Mouse (Mus musculus) liver, embryonic 13.5 days (tissue): ENCODE measurements around the gene Rnf223. TPM values are rescaled to one million over a fixed set of nuclear protein-coding genes. Genes with fewer than 3 reads are reported as not detected.

Experiments used
- ATAC-seq: fragments of 200-750 bp; cut with Nextera tagmentation; 2 replicates; pipeline ENCODE4 v1.8.0; 2017; ENCODE audit warnings: low read depth, mild to moderate bottlenecking, moderate number of reproducible peaks, moderate library complexity
- DNase-seq: peaks from one replicate; pipeline ENCODE4 v3.0.0; 2022
- H3K27ac ChIP-seq: fragments of 300-500 bp; sonication (generic); 2 replicates; pipeline ENCODE4 v1.5.1; 2015; ENCODE audit warnings: moderate library complexity, mild to moderate bottlenecking, inconsistent platforms
- H3K27me3 ChIP-seq: fragments of 300-500 bp; sonication (generic); 2 replicates; pipeline ENCODE4 v1.6.1; 2015; ENCODE audit warnings: mild to moderate bottlenecking, inconsistent platforms
- H3K36me3 ChIP-seq: fragments of 300-500 bp; sonication (generic); 2 replicates; pipeline ENCODE4 v1.6.1; 2015; ENCODE audit warnings: mild to moderate bottlenecking, inconsistent platforms
- H3K4me1 ChIP-seq: fragments of 300-500 bp; sonication (generic); replicated peaks from 2 replicates; pipeline ENCODE4 v1.6.1; 2015; ENCODE audit warnings: inconsistent platforms
- H3K4me2 ChIP-seq: fragments of 300-500 bp; sonication (generic); 2 replicates; pipeline ENCODE4 v1.6.1; 2015; ENCODE audit warnings: inconsistent platforms, mild to moderate bottlenecking, moderate library complexity
- H3K4me3 ChIP-seq: fragments of 300-500 bp; sonication (generic); replicated peaks from 2 replicates; pipeline ENCODE4 v1.5.1; 2015; ENCODE audit warnings: mild to moderate bottlenecking, inconsistent platforms
- H3K9ac ChIP-seq: fragments of 300-500 bp; sonication (generic); 2 replicates; pipeline ENCODE4 v1.6.1; 2015; ENCODE audit warnings: mild to moderate bottlenecking, inconsistent platforms
- H3K9me3 ChIP-seq: fragments of 300-500 bp; sonication (generic); replicated peaks from 2 replicates; pipeline ENCODE4 v1.6.1; 2016; ENCODE audit warnings: inconsistent platforms
- WGBS: fragments of 180-500 bp; shearing (Covaris S2); methylation state at CpG from one replicate; pipeline ENCODE4 v1.1.7; 2015; ENCODE audit not compliant: insufficient replicate concordance; 5-methylcytosine and 5-hydroxymethylcytosine counted together
- polyA plus RNA-seq: library from polyadenylated mRNA; unstranded; fragments of >200 nt; fragmentation: Nextera tagmentation; extraction: Ambion mirVana; gene quantifications from 2 replicates; pipeline ENCODE4 v1.2.1, GENCODE M21; 2015

Rnf223 gene
- polyA plus RNA-seq, 1 experiment from 2014 or later = 0.06 TPM

DNA sequence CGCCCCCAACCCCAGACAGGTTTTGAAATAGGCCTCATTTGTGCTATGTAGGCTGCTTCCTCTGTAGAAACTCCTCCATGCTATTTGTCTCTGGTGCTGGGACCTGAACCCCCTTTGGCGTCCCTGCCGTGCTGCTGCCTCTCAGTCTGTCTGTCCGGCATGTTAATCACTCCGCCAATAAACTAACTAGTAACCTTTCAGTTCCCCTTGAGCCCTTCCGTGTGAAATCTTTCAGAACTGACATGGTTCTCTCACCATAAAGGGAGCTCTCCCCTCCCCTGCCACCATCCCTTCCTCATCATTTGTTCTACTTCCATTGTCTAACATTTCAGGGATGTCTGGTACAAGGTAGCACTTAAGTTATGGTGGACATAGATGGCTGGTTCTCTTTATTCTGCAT, 30.9 kb upstream of the Rnf223 start:
- Histone ChIP-seq H3K27me3 (no peaks in the 10 kb centered on the region), H3K4me2 (no peak overlapping the region), H3K36me3 (no peaks in the 10 kb centered on the region), H3K4me3 (no peak overlapping the region), H3K4me1 (0 out of 2 replicates have a peak, but pooled peaks cover 3% of the 10 kb centered on the region), H3K27ac (no peak overlapping the region), H3K9ac (no peak overlapping the region), H3K9me3 (no peaks in the 10 kb centered on the region)
- 67% methylated on average over 6 of the region's 6 CpGs for WGBS
- ATAC-seq = no peak
- DNase-seq = no peak

DNA sequence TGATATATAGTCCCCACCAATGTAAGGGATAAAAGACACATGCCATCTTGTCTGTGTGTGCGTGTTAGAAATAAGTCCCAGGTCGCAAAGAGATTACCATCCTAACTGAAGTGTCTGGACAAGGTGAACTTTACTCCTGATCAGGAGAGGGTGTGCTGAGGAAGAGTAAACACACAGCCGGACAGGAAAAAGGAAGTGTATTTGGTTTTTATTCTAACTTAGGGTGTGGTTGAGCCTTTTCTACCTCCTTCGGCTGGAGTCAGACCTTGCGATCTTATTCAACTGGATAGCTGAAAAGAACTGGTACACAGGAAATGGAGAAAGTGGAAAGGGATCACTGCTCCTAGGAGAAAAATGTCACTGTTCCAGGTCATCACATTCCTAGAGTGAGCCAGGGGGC, 29.8 kb upstream of the Rnf223 start:
- no peak for ATAC-seq
- Histone ChIP-seq H3K27ac (no peak overlapping the region), H3K36me3 (no peaks in the 10 kb centered on the region), H3K4me2 (no peak overlapping the region), H3K4me3 (no peak overlapping the region), H3K9me3 (no peaks in the 10 kb centered on the region), H3K27me3 (no peaks in the 10 kb centered on the region), H3K9ac (no peak overlapping the region), H3K4me1 (0 out of 2 replicates have a peak, but pooled peaks cover 3% of the 10 kb centered on the region)
- no peak for DNase-seq
- WGBS = 65% methylated on average over 5 of the region's 5 CpGs

DNA sequence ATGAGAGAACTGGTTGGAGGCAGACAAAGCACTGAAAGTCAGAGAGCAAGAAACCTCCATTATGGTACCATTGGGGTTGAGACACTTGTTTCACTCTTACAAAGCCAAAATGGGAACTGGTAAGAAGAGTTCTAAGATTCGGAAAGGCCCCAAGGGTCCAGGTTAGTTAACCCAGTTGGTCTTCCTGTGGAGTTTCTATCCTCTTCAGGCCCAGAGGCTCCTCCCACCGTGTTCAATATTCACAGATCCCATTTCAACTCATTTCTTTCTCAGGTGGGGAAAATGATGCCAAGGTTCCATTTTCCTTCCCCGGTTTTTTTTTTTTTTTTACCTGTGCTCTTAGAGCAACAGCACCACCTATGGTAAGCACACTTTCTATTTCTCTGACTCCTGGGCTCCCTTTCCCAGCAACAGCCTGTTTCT, 28.8 kb upstream of the Rnf223 start:
- H3K36me3 ChIP-seq = no peaks in the 10 kb centered on the region
- no peak overlapping the region for H3K4me3 ChIP-seq
- H3K27ac ChIP-seq = no peak overlapping the region
- H3K4me2 ChIP-seq = no peak overlapping the region
- H3K4me1 ChIP-seq = 0 out of 2 replicates have a peak, but pooled peaks cover 3% of the 10 kb centered on the region
- no peak for ATAC-seq
- no peaks in the 10 kb centered on the region for H3K27me3 ChIP-seq
- no peak for DNase-seq
- H3K9ac ChIP-seq = no peak overlapping the region
- no peaks in the 10 kb centered on the region for H3K9me3 ChIP-seq
- 43% methylated on average over 3 of the region's 3 CpGs for WGBS

DNA sequence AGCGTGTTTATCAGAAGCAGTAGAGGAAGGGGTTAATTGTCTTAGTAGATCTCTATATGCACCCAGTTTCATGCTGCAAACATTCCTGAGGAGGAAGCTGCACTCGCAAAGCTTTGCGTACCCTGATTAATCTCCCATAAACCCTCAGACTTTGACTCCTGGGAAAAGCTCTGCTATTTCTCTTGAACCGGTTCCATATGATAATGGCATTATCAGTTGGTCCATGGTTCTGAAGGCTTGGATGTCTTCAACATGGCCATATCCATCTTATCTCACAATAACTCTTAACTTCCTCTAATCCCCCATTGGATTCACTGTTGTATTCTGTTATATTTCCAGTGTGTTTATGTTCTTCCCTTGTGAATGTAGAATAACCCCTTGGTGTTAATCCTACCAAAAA, 27.0 kb upstream of the Rnf223 start:
- H3K36me3 ChIP-seq = no peaks in the 10 kb centered on the region
- H3K27ac ChIP-seq = no peak overlapping the region
- WGBS = 55% methylated on average over 4 of the region's 4 CpGs
- H3K4me1 ChIP-seq = 0 out of 2 replicates have a peak, but pooled peaks cover 6% of the 10 kb centered on the region
- no peaks in the 10 kb centered on the region for H3K27me3 ChIP-seq
- H3K4me2 ChIP-seq = no peak overlapping the region
- ATAC-seq = no peak
- no peak overlapping the region for H3K4me3 ChIP-seq
- H3K9ac ChIP-seq = no peak overlapping the region
- DNase-seq = no peak
- H3K9me3 ChIP-seq = no peaks in the 10 kb centered on the region

DNA sequence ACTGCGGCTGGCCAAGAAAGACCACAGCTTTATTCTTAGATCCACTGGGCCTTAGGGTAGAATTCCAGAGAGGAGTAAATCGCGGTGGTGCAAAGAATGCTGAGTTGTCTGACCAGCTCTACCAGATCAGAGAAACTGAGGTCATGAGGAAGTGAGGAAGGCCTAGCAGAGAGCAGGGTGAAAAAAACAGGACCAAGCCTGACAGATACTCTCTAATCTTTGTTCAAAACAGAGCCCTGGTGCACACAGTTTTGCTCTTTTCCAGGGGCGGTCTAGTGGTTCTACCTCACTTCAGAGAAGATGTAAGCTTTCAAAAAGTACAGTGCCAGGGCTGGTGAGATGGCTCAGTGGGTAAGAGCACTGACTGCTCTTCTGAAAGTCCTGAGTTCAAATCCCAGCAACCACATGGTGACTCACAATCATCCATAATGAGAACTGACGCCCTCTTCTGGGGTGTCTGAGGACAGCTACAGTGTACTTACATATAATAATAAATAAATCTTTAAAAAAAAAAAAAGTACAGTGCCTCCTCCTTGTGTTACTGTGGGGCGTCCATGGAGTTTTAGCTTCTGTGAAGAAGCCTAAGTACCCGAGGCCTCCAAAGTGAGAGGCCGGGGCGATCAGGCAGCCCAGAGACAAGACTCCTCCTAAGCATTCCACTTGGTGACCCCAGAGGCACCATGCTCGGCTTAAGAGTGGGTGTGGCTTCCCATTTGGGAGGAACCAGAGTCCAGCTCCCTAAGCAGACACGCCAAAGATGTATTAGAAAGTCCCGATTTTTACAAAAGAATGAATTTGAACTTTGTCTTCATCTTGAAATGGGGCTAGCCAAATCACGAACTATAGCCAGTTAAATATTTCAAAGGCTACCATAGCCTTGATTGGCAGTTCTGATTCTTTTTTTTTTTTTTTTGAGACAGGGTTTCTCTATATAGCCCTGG, 21.4 kb upstream of the Rnf223 start:
- peak overlapping the region; percentile 74 for H3K4me2 ChIP-seq
- H3K36me3 ChIP-seq = peaks cover 7% of the 10 kb centered on the region; the same call in 1 of the 2 replicates
- H3K27me3 ChIP-seq = no peaks in the 10 kb centered on the region
- H3K9ac ChIP-seq = peak overlapping the region; percentile 76
- WGBS = 19% methylated on average over 12 of the region's 13 CpGs
- DNase-seq = peak; percentile 58
- ATAC-seq = peak; percentile 32; the same call in 1 of the 2 replicates
- H3K27ac ChIP-seq = peak overlapping the region; percentile 75
- H3K9me3 ChIP-seq = no peaks in the 10 kb centered on the region
- peak overlapping the region; percentile 77 for H3K4me3 ChIP-seq
- peaks cover 37% of the 10 kb centered on the region for H3K4me1 ChIP-seq

DNA sequence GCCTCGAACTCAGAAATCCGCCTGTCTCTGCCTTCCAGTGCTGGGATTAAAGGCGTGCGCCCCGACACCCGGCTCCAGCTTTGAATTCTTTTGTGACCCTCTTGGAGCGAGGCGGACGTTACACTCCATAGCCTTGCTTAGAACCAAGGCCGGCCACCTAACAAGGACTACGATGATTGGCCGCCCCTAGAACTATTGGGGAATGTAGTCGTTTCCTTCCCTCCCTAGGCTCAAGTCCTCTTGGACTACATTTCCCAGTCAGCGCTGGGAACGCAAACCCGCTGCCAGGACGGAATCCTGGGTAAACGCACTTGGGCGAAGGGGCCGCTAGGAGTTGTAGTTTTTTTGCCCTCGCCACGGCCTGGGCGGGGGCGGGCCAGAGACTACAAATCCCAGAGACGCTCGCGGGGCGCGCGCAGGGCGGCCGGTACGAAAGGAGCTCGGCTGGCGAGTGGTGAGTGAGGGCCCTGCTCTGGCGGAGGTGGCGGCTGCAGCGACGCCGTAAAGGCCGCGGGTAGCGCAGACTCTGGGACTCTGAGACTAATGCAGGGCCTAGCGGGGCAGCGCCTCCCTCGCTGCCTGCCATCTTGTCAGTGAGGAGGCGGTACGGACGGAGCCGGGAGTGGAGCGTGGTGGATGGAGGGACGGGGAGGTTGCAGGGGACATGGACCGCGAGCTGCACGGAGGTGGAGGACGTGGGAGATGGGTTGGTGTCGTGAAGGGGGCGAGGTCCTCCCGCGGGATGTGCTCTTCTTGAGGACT, 20.6 kb upstream of the Rnf223 start, which contains the start of gene 9430015G10Rik:
Gene 9430015G10Rik (plus strand): TSS at position 413 of the 762 bp plus-strand sequence.
- H3K4me3 ChIP-seq = peak within 1 kb of the TSS; percentile 77
- H3K9me3 ChIP-seq = no peaks in the 10 kb centered on the region
- peaks cover 37% of the 10 kb centered on the region for H3K4me1 ChIP-seq
- H3K9ac ChIP-seq = peak within 1 kb of the TSS; percentile 91
- H3K27me3 ChIP-seq = no peaks in the 10 kb centered on the region
- peak within 1 kb of the TSS; percentile 91 for H3K27ac ChIP-seq
- DNase-seq = peak; percentile 98
- peak; percentile 98 for ATAC-seq
- H3K36me3 ChIP-seq = peaks cover 7% of the 10 kb centered on the region; the same call in 1 of the 2 replicates
- H3K4me2 ChIP-seq = peak within 1 kb of the TSS; percentile 74
- under 1% methylated on average over 60 of the region's 60 CpGs for WGBS

DNA sequence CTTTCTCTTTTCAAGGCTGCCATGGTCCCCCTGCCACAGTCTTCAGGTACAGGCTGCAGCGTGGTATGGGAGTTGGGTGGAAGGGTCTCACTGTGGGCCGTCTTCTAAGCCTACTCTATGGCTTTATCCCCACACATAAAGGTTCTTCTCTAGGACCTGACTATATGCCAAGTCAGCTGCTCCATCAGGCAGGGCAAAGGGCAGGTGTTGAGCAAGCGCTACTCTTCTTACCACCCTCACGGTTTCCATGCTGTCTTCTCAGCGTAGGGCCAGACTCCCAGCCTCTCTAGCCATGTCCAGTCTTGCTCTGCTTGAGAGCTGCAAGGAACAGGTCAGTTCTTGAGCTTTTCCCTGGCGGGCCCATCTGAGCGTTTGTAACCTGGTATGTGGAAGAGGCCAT, 6.2 kb upstream of the Rnf223 start:
- Histone ChIP-seq H3K4me2 (no peak overlapping the region), H3K4me3 (no peak overlapping the region), H3K9me3 (no peaks in the 10 kb centered on the region), H3K4me1 (peaks cover 18% of the 10 kb centered on the region), H3K9ac (no peak overlapping the region), H3K27ac (no peak overlapping the region), H3K27me3 (no peaks in the 10 kb centered on the region), H3K36me3 (peaks cover 74% of the 10 kb centered on the region)
- 79% methylated on average over 7 of the region's 7 CpGs for WGBS
- DNase-seq (no peak), ATAC-seq (no peak)

DNA sequence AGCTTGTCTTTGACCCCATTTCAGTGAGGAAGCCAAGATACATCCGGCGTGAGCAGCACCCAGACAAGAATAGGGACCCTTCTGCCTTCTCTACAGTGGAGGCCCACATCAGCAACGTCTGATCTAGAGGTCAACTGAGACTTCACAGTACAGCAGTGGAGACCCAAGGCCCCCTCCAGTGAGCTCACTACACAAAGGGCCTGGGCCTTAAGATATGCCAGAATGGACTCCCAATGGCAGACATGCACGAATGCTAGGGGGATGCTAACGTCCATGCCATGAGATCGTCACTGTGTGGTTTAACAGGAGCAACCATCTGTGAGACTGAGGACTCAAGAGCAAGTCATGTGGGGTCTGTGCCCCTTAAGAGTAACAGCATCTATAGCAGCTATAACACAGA, 4.9 kb upstream of the Rnf223 start:
- Histone ChIP-seq H3K4me2 (no peak overlapping the region), H3K9ac (no peak overlapping the region), H3K4me1 (peaks cover 18% of the 10 kb centered on the region), H3K27me3 (no peaks in the 10 kb centered on the region), H3K9me3 (no peaks in the 10 kb centered on the region), H3K4me3 (no peak overlapping the region), H3K36me3 (peaks cover 60% of the 10 kb centered on the region), H3K27ac (no peak overlapping the region)
- ATAC-seq (no peak), DNase-seq (no peak)
- WGBS = 84% methylated on average over 6 of the region's 6 CpGs

DNA sequence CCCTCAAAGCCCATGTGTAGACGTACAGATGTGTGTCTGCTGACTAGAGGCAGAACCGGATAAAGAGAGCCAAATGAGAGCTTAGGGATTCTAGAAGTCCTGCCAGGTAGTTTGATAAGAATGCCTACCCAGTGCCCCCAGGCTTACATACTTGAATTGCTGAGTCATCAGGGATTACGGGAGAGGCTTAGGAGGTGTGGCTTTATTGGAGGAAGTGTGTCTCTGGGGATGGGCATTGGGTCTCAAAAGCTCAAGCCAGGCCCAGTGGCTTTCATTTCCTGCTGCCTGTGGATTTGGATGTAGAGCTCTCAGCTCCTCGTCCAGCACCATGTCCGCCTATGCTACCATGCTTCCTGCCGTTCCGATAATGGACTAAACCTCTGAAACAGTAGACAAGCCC, 3.5 kb upstream of the Rnf223 start:
- peaks cover 46% of the 10 kb centered on the region for H3K36me3 ChIP-seq
- ATAC-seq = no peak
- no peak overlapping the region for H3K27ac ChIP-seq
- no peaks in the 10 kb centered on the region for H3K9me3 ChIP-seq
- H3K4me3 ChIP-seq = no peak overlapping the region
- no peak overlapping the region for H3K4me2 ChIP-seq
- H3K4me1 ChIP-seq = peaks cover 18% of the 10 kb centered on the region
- no peaks in the 10 kb centered on the region for H3K27me3 ChIP-seq
- no peak overlapping the region for H3K9ac ChIP-seq
- DNase-seq = no peak
- WGBS = 73% methylated on average over 7 of the region's 7 CpGs

DNA sequence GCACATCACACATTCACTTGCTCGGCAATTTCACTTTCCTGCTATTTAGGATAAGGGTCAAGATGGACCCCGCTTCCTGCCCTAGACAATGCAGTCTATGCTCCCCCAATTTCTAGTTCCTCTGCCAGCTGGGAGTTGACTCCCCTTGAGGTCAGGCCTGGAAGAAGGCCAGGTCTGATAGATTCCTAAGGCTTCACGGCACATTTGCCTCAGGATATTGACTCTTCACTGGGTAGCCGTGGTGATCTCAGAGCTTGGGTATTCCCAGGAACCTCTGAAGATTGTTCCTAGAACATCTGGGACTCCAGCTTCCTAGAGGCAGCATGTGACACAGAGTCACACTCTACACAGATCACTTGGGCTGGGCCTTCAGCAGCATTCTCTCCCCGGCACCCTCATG, 1.6 kb upstream of the Rnf223 start:
- 62% methylated on average over 5 of the region's 5 CpGs for WGBS
- Histone ChIP-seq H3K9ac (no peak overlapping the region), H3K27ac (no peak overlapping the region), H3K4me3 (no peak overlapping the region), H3K36me3 (peaks cover 27% of the 10 kb centered on the region), H3K4me1 (peaks cover 20% of the 10 kb centered on the region), H3K9me3 (no peaks in the 10 kb centered on the region), H3K4me2 (no peak overlapping the region), H3K27me3 (no peaks in the 10 kb centered on the region)
- ATAC-seq (no peak), DNase-seq (no peak)

DNA sequence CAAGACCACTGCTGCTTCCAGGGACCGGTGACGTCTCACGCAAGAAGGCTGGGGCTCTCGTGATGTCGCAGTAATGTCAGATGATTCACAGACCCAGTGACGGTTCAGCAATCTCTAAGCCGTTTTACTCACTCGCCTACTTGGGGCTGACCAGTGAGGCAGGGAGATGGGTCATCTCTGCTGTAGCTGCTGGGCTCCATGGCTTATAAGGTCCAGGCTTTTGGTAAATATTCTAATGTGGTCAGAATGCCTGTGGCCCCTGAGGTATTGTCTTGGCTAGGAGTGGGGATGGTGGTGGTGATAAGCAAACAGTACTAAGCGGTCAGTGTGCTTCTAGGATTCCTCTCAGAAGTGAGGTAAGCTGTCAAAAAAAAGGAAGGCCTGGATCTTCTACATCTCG, 627 bp downstream of the Rnf223 start:
- ATAC-seq (no peak), DNase-seq (no peak)
- peaks cover 13% of the 10 kb centered on the region for H3K4me1 ChIP-seq
- no peak overlapping the region for H3K27ac ChIP-seq
- H3K9ac ChIP-seq = no peak overlapping the region
- 75% methylated on average over 10 of the region's 10 CpGs for WGBS
- no peak overlapping the region for H3K4me2 ChIP-seq
- H3K9me3 ChIP-seq = no peaks in the 10 kb centered on the region
- H3K27me3 ChIP-seq = no peaks in the 10 kb centered on the region
- no peak overlapping the region for H3K4me3 ChIP-seq
- peaks cover 6% of the 10 kb centered on the region for H3K36me3 ChIP-seq
